Mouse (Mus musculus): ENCODE results near the gene Ap3b1. TPM values are rescaled to one million over a fixed set of nuclear protein-coding genes. Genes with fewer than 3 reads are reported as not detected.

Ap3b1 gene
- polyA plus RNA-seq, 1 experiment from 2014 or later, result 28.4 TPM

- Histone ChIP-seq H3K4me3 (replicated peaks; ENCODE audit: low read depth, low read length) (no peak overlapping the region), H3K9me3 (ENCODE audit: control insufficient read depth, low read length) (no peaks in the 10 kb centered on the region), H3K9ac (replicated peaks; ENCODE audit: low read length) (no peak overlapping the region), H3K27ac (replicated peaks; ENCODE audit: low read depth, low read length) (no peak overlapping the region), H3K27me3 (ENCODE audit: control insufficient read depth, insufficient read depth, low read length) (peaks cover 58% of the 10 kb centered on the region), H3K4me2 (ENCODE audit: low read length) (0 out of 2 replicates have a peak overlapping the region, but pooled peaks have one; percentile 21), H3K4me1 (ENCODE audit: control insufficient read depth, insufficient read depth, low read length) (peaks cover 18% of the 10 kb centered on the region), H3K36me3 (ENCODE audit: control insufficient read depth, insufficient read depth, low read length) (no peaks in the 10 kb centered on the region)
- peak; percentile 47; the same call in 1 of the 2 replicates for ATAC-seq (ENCODE audit: low FRiP score, low TSS enrichment)
- 16% methylated on average over 13 of the region's 13 CpGs for WGBS
- peak; percentile 57 for DNase-seq
Measured at GRCm38 (mm10) chr13:94564351-94564994, 205.7 kb downstream of the Ap3b1 start.

GRCm38 (mm10) chr13:94565176-94565575 is 206.4 kb downstream of the Ap3b1 start:
- ATAC-seq (ENCODE audit: low FRiP score, low TSS enrichment), result no peak
- H3K27me3 ChIP-seq (ENCODE audit: control insufficient read depth, insufficient read depth, low read length), result peaks cover 65% of the 10 kb centered on the region

DNA sequence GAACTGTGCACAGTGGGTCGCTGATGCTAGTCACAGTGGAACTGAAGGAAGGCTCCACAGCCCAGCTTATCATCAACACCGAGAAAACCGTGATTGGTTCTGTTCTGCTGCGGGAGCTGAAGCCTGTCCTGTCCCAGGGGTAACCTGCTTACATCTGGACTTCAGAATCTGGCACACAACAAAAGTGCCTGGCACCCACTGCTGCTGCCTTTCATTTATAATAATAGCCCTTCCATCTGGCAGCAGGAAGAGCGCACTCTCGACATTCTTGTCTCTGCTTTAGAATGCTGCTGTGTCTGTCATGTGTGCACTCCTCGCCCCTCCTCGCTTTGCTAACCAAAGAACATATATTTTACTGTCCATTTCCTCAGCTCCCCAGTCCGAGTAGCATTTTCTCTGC is 206.9 kb downstream of the Ap3b1 start:
- no peak overlapping the region for H3K4me3 ChIP-seq (replicated peaks; ENCODE audit: low read depth, low read length)
- H3K27me3 ChIP-seq (ENCODE audit: control insufficient read depth, insufficient read depth, low read length), result peaks cover 66% of the 10 kb centered on the region
- WGBS, result 65% methylated on average over 9 of the region's 9 CpGs
- H3K27ac ChIP-seq (replicated peaks; ENCODE audit: low read depth, low read length), result no peak overlapping the region
- H3K9me3 ChIP-seq (ENCODE audit: control insufficient read depth, low read length), result no peaks in the 10 kb centered on the region
- ATAC-seq (ENCODE audit: low FRiP score, low TSS enrichment), result no peak
- H3K9ac ChIP-seq (replicated peaks; ENCODE audit: low read length), result no peak overlapping the region; the same call in 1 of the 2 replicates
- no peaks in the 10 kb centered on the region for H3K36me3 ChIP-seq (ENCODE audit: control insufficient read depth, insufficient read depth, low read length)
- H3K4me1 ChIP-seq (ENCODE audit: control insufficient read depth, insufficient read depth, low read length), result peaks cover 18% of the 10 kb centered on the region
- DNase-seq, result no peak
- no peak overlapping the region for H3K4me2 ChIP-seq (ENCODE audit: low read length)

More at GRCm38 (mm10) chr13:94565176-94565575, 206.4 kb downstream of the Ap3b1 start:
- Histone ChIP-seq H3K4me1 (ENCODE audit: control insufficient read depth, insufficient read depth, low read length) (peaks cover 18% of the 10 kb centered on the region), H3K4me2 (ENCODE audit: low read length) (no peak overlapping the region), H3K9me3 (ENCODE audit: control insufficient read depth, low read length) (no peaks in the 10 kb centered on the region), H3K9ac (replicated peaks; ENCODE audit: low read length) (no peak overlapping the region), H3K4me3 (replicated peaks; ENCODE audit: low read depth, low read length) (no peak overlapping the region), H3K27ac (replicated peaks; ENCODE audit: low read depth, low read length) (no peak overlapping the region), H3K36me3 (ENCODE audit: control insufficient read depth, insufficient read depth, low read length) (no peaks in the 10 kb centered on the region)
- DNase-seq, result no peak
- 71% methylated on average over 14 of the region's 14 CpGs for WGBS

DNA sequence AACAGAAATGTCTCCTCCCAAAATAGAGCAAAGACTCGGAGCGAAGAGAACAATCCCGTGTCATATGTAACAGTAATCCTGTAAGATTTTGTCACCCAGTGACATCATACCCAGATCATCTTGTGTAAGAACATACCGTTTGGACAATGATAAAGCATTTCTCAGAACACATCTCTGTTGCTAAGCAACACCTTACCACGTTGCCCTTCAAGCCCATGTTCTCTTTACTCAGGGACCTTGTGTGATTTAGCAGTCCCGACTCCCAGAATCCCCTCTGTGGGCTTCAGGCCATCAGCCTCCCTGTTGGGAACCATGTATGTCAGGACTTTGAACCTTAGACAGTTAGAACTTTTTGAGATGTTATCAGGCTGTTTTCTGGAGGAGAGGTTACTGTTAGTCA is 209.0 kb downstream of the Ap3b1 start:
- DNase-seq, result no peak
- Histone ChIP-seq H3K4me3 (replicated peaks; ENCODE audit: low read depth, low read length) (no peak overlapping the region), H3K4me2 (ENCODE audit: low read length) (no peak overlapping the region), H3K9ac (replicated peaks; ENCODE audit: low read length) (no peak overlapping the region), H3K27ac (replicated peaks; ENCODE audit: low read depth, low read length) (no peak overlapping the region), H3K4me1 (ENCODE audit: control insufficient read depth, insufficient read depth, low read length) (peaks cover 17% of the 10 kb centered on the region), H3K36me3 (ENCODE audit: control insufficient read depth, insufficient read depth, low read length) (no peaks in the 10 kb centered on the region), H3K9me3 (ENCODE audit: control insufficient read depth, low read length) (no peaks in the 10 kb centered on the region), H3K27me3 (ENCODE audit: control insufficient read depth, insufficient read depth, low read length) (peaks cover 61% of the 10 kb centered on the region)
- no peak for ATAC-seq (ENCODE audit: low FRiP score, low TSS enrichment)
- 60% methylated on average over 6 of the region's 6 CpGs for WGBS

- DNase-seq (no peak), ATAC-seq (ENCODE audit: low FRiP score, low TSS enrichment) (no peak)
- Histone ChIP-seq H3K9me3 (ENCODE audit: control insufficient read depth, low read length) (no peaks in the 10 kb centered on the region), H3K4me1 (ENCODE audit: control insufficient read depth, insufficient read depth, low read length) (peaks cover 11% of the 10 kb centered on the region), H3K36me3 (ENCODE audit: control insufficient read depth, insufficient read depth, low read length) (no peaks in the 10 kb centered on the region), H3K9ac (replicated peaks; ENCODE audit: low read length) (no peak overlapping the region), H3K27ac (replicated peaks; ENCODE audit: low read depth, low read length) (no peak overlapping the region), H3K27me3 (ENCODE audit: control insufficient read depth, insufficient read depth, low read length) (peaks cover 60% of the 10 kb centered on the region), H3K4me2 (ENCODE audit: low read length) (no peak overlapping the region), H3K4me3 (replicated peaks; ENCODE audit: low read depth, low read length) (no peak overlapping the region)
- 93% methylated on average over 10 of the region's 10 CpGs for WGBS
Measured at GRCm38 (mm10) chr13:94571001-94571400, 212.2 kb downstream of the Ap3b1 start.

GRCm38 (mm10) chr13:94573356-94573755 is 214.6 kb downstream of the Ap3b1 start:
- H3K36me3 ChIP-seq (ENCODE audit: control insufficient read depth, insufficient read depth, low read length), result no peaks in the 10 kb centered on the region
- ATAC-seq (ENCODE audit: low FRiP score, low TSS enrichment) (no peak), DNase-seq (no peak)
- no peak overlapping the region for H3K27ac ChIP-seq (replicated peaks; ENCODE audit: low read depth, low read length)
- H3K9me3 ChIP-seq (ENCODE audit: control insufficient read depth, low read length), result no peaks in the 10 kb centered on the region
- H3K4me1 ChIP-seq (ENCODE audit: control insufficient read depth, insufficient read depth, low read length), result peaks cover 23% of the 10 kb centered on the region
- no peak overlapping the region for H3K4me3 ChIP-seq (replicated peaks; ENCODE audit: low read depth, low read length)
- no peak overlapping the region for H3K9ac ChIP-seq (replicated peaks; ENCODE audit: low read length)
- no peak overlapping the region for H3K4me2 ChIP-seq (ENCODE audit: low read length)
- WGBS, result 71% methylated on average over 8 of the region's 8 CpGs
- peaks cover 57% of the 10 kb centered on the region for H3K27me3 ChIP-seq (ENCODE audit: control insufficient read depth, insufficient read depth, low read length)

GRCm38 (mm10) chr13:94573833-94574232 is 215.1 kb downstream of the Ap3b1 start:
- Histone ChIP-seq H3K4me3 (replicated peaks; ENCODE audit: low read depth, low read length) (no peak overlapping the region), H3K9me3 (ENCODE audit: control insufficient read depth, low read length) (no peaks in the 10 kb centered on the region), H3K27ac (replicated peaks; ENCODE audit: low read depth, low read length) (no peak overlapping the region), H3K27me3 (ENCODE audit: control insufficient read depth, insufficient read depth, low read length) (peaks cover 57% of the 10 kb centered on the region), H3K4me2 (ENCODE audit: low read length) (no peak overlapping the region), H3K9ac (replicated peaks; ENCODE audit: low read length) (no peak overlapping the region), H3K4me1 (ENCODE audit: control insufficient read depth, insufficient read depth, low read length) (peaks cover 23% of the 10 kb centered on the region), H3K36me3 (ENCODE audit: control insufficient read depth, insufficient read depth, low read length) (no peaks in the 10 kb centered on the region)
- ATAC-seq (ENCODE audit: low FRiP score, low TSS enrichment), result no peak
- DNase-seq, result no peak
- 80% methylated on average over 7 of the region's 7 CpGs for WGBS

DNA sequence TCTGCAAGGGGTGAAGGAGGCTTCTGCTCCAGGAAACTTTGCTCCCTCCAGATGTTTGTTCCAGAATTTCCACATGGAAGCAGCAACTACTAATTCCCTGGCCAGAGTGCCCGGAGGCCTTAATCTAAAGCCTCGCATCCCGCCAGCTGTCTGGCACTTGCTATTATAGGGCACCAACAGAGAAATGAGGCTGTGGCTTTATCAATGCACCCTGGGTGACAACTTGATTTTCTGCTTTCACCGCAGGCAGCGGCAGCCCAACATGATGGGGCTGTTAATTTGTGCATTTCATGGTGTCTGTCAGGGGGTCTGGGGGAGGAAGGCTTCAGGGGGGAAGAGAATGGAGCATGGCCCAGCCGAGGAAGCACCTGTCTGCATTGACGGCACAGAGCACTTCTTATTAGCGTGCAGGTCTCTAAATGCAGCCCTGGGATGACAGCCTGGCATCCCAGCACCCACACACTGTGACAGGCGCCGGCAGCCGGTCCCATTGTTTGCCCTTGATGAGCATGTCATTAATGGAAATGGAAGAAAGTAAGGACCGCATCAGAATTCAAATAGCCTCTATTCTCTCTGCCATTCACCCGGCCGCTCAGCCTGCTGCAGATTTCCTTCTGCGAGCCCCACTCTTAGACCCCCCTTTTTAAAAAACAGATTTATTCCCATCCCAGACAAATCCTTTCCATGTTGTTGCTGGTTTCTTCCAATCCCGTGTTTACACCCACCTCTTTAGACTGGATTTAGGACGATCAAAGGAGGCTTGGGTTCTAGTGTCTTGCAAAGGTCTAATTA is 217.0 kb downstream of the Ap3b1 start:
- Histone ChIP-seq H3K27ac (replicated peaks; ENCODE audit: low read depth, low read length) (peak overlapping the region; percentile 65; the same call in 1 of the 2 replicates), H3K4me2 (ENCODE audit: low read length) (peak overlapping the region; percentile 32), H3K4me1 (ENCODE audit: control insufficient read depth, insufficient read depth, low read length) (peaks cover 23% of the 10 kb centered on the region), H3K4me3 (replicated peaks; ENCODE audit: low read depth, low read length) (no peak overlapping the region), H3K9ac (replicated peaks; ENCODE audit: low read length) (no peak overlapping the region; the same call in 1 of the 2 replicates), H3K9me3 (ENCODE audit: control insufficient read depth, low read length) (no peaks in the 10 kb centered on the region), H3K27me3 (ENCODE audit: control insufficient read depth, insufficient read depth, low read length) (peaks cover 45% of the 10 kb centered on the region), H3K36me3 (ENCODE audit: control insufficient read depth, insufficient read depth, low read length) (no peaks in the 10 kb centered on the region)
- DNase-seq (peak; percentile 81), ATAC-seq (ENCODE audit: low FRiP score, low TSS enrichment) (peak; percentile 91)
- 3% methylated on average over 17 of the region's 17 CpGs for WGBS
